Mouse (Mus musculus) embryonic fibroblast, embryonic 13.5 days (primary cell): ENCODE results near the gene Nrp2.

Experiments
- CTCF ChIP-seq: IDR thresholded peaks from 2 replicates; pipeline ENCODE4 v1.5.1; 2011; ENCODE audit warnings: mild to moderate bottlenecking, control low read depth, low read length, moderate library complexity, borderline replicate concordance; ENCODE audit not compliant: insufficient read depth
- POLR2A ChIP-seq: IDR thresholded peaks from 2 replicates; pipeline ENCODE4 v1.6.1; 2011; ENCODE audit warnings: low read depth, mild to moderate bottlenecking, control low read depth, low read length, moderate library complexity

- TF ChIP-seq POLR2A: no peak
- TF ChIP-seq CTCF: no peak
These were observed 49.7 kb downstream of the Nrp2 start for GRCm38 (mm10) chr1:62752661-62753333.
